Mouse (Mus musculus) gastrocnemius, adult 2 months (tissue): Measurements from ENCODE around the gene Lrrfip2. TPM values are rescaled to one million over a fixed set of nuclear protein-coding genes. Genes with fewer than 3 reads are reported as not detected.

ENCODE experiments used
- DNase-seq: peaks from one replicate; pipeline ENCODE4 v3.0.0; 2022
- H3K27ac ChIP-seq: fragments of 200-600 bp; 2 replicates; pipeline ENCODE4 v1.8.1; 2022; ENCODE audit warnings: mild to moderate bottlenecking
- H3K4me3 ChIP-seq: fragments of 200-600 bp; 2 replicates; pipeline ENCODE4 v1.8.1; 2022; ENCODE audit warnings: mild to moderate bottlenecking, moderate library complexity
- CTCF ChIP-seq: fragments of 200-600 bp; IDR thresholded peaks from 2 replicates; pipeline ENCODE4 v1.8.1; 2022; ENCODE audit warnings: antibody characterized with exemption, mild to moderate bottlenecking, moderate library complexity
- intact Hi-C: fragments of 180-260 bp; cut with DNase I; formaldehyde crosslinking; loops from one replicate; pipeline ENCODE4 v1.15.1; 2025
- total RNA-seq, 2 experiments: library from RNA; stranded (reverse); gene quantifications; 2 replicates each; pipeline ENCODE4 v1.2.3; 2021

Gene Lrrfip2
- total RNA-seq, 2 experiments from 2014 or later = 72.6 to 74.8 TPM

GRCm38 (mm10) chr9:111149188-111149945 is 32.0 kb downstream of the Lrrfip2 start:
- intact Hi-C loops = no loop called here
- H3K4me3 ChIP-seq = no peak overlapping the region
- DNase-seq = peak; percentile 36
- peak; percentile 10; the same call in 1 of the 2 replicates for TF ChIP-seq CTCF
- peak overlapping the region; percentile 72 for H3K27ac ChIP-seq

GRCm38 (mm10) chr9:111152314-111152897 is 35.0 kb downstream of the Lrrfip2 start:
- Histone ChIP-seq H3K4me3 (no peak overlapping the region), H3K27ac (no peak overlapping the region)
- no peak for TF ChIP-seq CTCF
- intact Hi-C loops = loop anchor here (5.0 kb wide), 1 partner anchor 35 kb away; the partner anchor contains the start of gene Lrrfip2
- no peak for DNase-seq

- no peak for TF ChIP-seq CTCF
- H3K27ac ChIP-seq = no peak overlapping the region
- DNase-seq = no peak
- H3K4me3 ChIP-seq = no peak overlapping the region
- intact Hi-C loops = loop anchor here (5.0 kb wide), 1 partner anchor 36 kb away; the partner anchor contains the start of gene Lrrfip2
Observed at GRCm38 (mm10) chr9:111153026-111153425, 35.6 kb downstream of the Lrrfip2 start.

- intact Hi-C loops = no loop called here
- DNase-seq = no peak
- TF ChIP-seq CTCF = no peak
- no peak overlapping the region for H3K4me3 ChIP-seq
- H3K27ac ChIP-seq = no peak overlapping the region
Observed at GRCm38 (mm10) chr9:111155764-111156458, 38.5 kb downstream of the Lrrfip2 start.

- no peak for TF ChIP-seq CTCF
- intact Hi-C loops = no loop called here
- Histone ChIP-seq H3K4me3 (no peak overlapping the region), H3K27ac (no peak overlapping the region)
- no peak for DNase-seq
Observed at GRCm38 (mm10) chr9:111159562-111159961, 42.2 kb downstream of the Lrrfip2 start.

- no peak for TF ChIP-seq CTCF
- Histone ChIP-seq H3K27ac (no peak overlapping the region), H3K4me3 (no peak overlapping the region)
- intact Hi-C loops = loop anchor here (5.0 kb wide), 1 partner anchor 164 kb away; no protein-coding TSS in a partner anchor
- DNase-seq = no peak
Observed at GRCm38 (mm10) chr9:111161213-111161612, 43.8 kb downstream of the Lrrfip2 start.

GRCm38 (mm10) chr9:111166612-111167011 is 49.2 kb downstream of the Lrrfip2 start:
- TF ChIP-seq CTCF = no peak

GRCm38 (mm10) chr9:111170430-111170829 is 53.0 kb downstream of the Lrrfip2 start:
- TF ChIP-seq CTCF = no peak
- H3K4me3 ChIP-seq = no peak overlapping the region
- no peak overlapping the region for H3K27ac ChIP-seq
- intact Hi-C loops = no loop called here
- DNase-seq = no peak

More at GRCm38 (mm10) chr9:111166612-111167011, 49.2 kb downstream of the Lrrfip2 start:
- no peak overlapping the region for H3K4me3 ChIP-seq
- intact Hi-C loops = loop anchor here (5.0 kb wide), 1 partner anchor 74 kb away; no protein-coding TSS in a partner anchor
- no peak for DNase-seq
- H3K27ac ChIP-seq = no peak overlapping the region

- no peak overlapping the region for H3K4me3 ChIP-seq
- no peak overlapping the region for H3K27ac ChIP-seq
- no peak for TF ChIP-seq CTCF
- intact Hi-C loops = no loop called here
- no peak for DNase-seq
Observed at GRCm38 (mm10) chr9:111174071-111174470, 56.7 kb downstream of the Lrrfip2 start.

- DNase-seq = no peak
- no peak for TF ChIP-seq CTCF
- H3K27ac ChIP-seq = no peak overlapping the region
- intact Hi-C loops = no loop called here
- no peak overlapping the region for H3K4me3 ChIP-seq
Observed at GRCm38 (mm10) chr9:111178971-111179370, 61.6 kb downstream of the Lrrfip2 start.

GRCm38 (mm10) chr9:111182176-111182575 is 64.8 kb downstream of the Lrrfip2 start:
- intact Hi-C loops = no loop called here
- DNase-seq = no peak
- Histone ChIP-seq H3K27ac (no peak overlapping the region), H3K4me3 (no peak overlapping the region)
- no peak for TF ChIP-seq CTCF

- Histone ChIP-seq H3K27ac (no peak overlapping the region), H3K4me3 (no peak overlapping the region)
- no peak for DNase-seq
- intact Hi-C loops = no loop called here
- TF ChIP-seq CTCF = no peak
Observed at GRCm38 (mm10) chr9:111184929-111185328, 67.5 kb downstream of the Lrrfip2 start.

- DNase-seq = no peak
Observed at GRCm38 (mm10) chr9:111186861-111187260, 69.5 kb downstream of the Lrrfip2 start.

More at GRCm38 (mm10) chr9:111186861-111187260, 69.5 kb downstream of the Lrrfip2 start:
- no peak for TF ChIP-seq CTCF
- Histone ChIP-seq H3K4me3 (no peak overlapping the region), H3K27ac (no peak overlapping the region)
- intact Hi-C loops = no loop called here
